Mouse (Mus musculus) megakaryocyte-erythroid progenitor cell, adult 5-6 weeks (primary cell): ENCODE data around the gene Hsd17b11. TPM values are rescaled to one million over a fixed set of nuclear protein-coding genes. Genes with fewer than 3 reads are reported as not detected.
A peak's percentile ranks its signal among the peaks of the same experiment; 100 is the strongest.
"Not testable (repeated sequence)": the region's sequence is repeated elsewhere in the genome, so short reads cannot be mapped to it uniquely, and the experiment has no call there.

Source experiments
- ATAC-seq: replicated peaks from 2 replicates; pipeline ENCODE4 v1.8.0; 2016; ENCODE audit warnings: mild to moderate bottlenecking, inconsistent platforms; ENCODE audit not compliant: severe bottlenecking, poor library complexity, low FRiP score, low TSS enrichment
- total RNA-seq, 2 experiments: library from RNA; stranded (forward) in 1 of 2; stranded (reverse) in 1 of 2; fragments of 200-1000, 215-1000 nt in 1 of 2; fragments of >200 nt in 1 of 2; fragmentation: Nextera tagmentation in 1 of 2; gene quantifications; 2 replicates each; pipeline ENCODE4 v1.2.3; 2014 to 2017

Hsd17b11 gene
- total RNA-seq, 2 experiments from 2014 or later: 4.9 to 10.9 TPM

GRCm38 (mm10) chr5:103998739-103999138, 23.0 kb downstream of the Hsd17b11 start:
- peak; percentile 46 for ATAC-seq

GRCm38 (mm10) chr5:103995181-103995580, 26.5 kb downstream of the Hsd17b11 start:
- ATAC-seq: peak; percentile 42

GRCm38 (mm10) chr5:103994669-103995068, 27.1 kb downstream of the Hsd17b11 start:
- ATAC-seq: peak; percentile 79

GRCm38 (mm10) chr5:103993601-103994000, 28.1 kb downstream of the Hsd17b11 start:
- peak; percentile 85 for ATAC-seq

GRCm38 (mm10) chr5:103992831-103993230, 28.9 kb downstream of the Hsd17b11 start:
- no peak for ATAC-seq

GRCm38 (mm10) chr5:103980705-103981560, 40.8 kb downstream of the Hsd17b11 start:
- ATAC-seq: no peak

- ATAC-seq: no peak
Observed at GRCm38 (mm10) chr5:103977907-103978570, 43.7 kb downstream of the Hsd17b11 start.

- ATAC-seq: no peak
Observed at GRCm38 (mm10) chr5:103977297-103977696, 44.4 kb downstream of the Hsd17b11 start, which contains the start of gene Hsd17b13. TSS of gene Hsd17b13 (minus strand) at chr5:103977410.

GRCm38 (mm10) chr5:103975736-103976135, 46.0 kb downstream of the Hsd17b11 start:
- ATAC-seq: 0 out of 2 replicates have a peak, but pooled peaks have one; percentile 44

- ATAC-seq: peak; percentile 44; the same call in 1 of the 2 replicates
Observed at GRCm38 (mm10) chr5:103972801-103973200, 48.9 kb downstream of the Hsd17b11 start.

GRCm38 (mm10) chr5:103972379-103972778, 49.3 kb downstream of the Hsd17b11 start:
- no peak for ATAC-seq

GRCm38 (mm10) chr5:103971051-103971450, 50.7 kb downstream of the Hsd17b11 start:
- no peak for ATAC-seq

GRCm38 (mm10) chr5:103962935-103963429, 58.7 kb downstream of the Hsd17b11 start:
- ATAC-seq: no peak

GRCm38 (mm10) chr5:103954638-103955037, 67.1 kb downstream of the Hsd17b11 start:
- no peak for ATAC-seq

- no peak for ATAC-seq
Observed at GRCm38 (mm10) chr5:103953135-103954083, 68.3 kb downstream of the Hsd17b11 start.

GRCm38 (mm10) chr5:103950138-103950537, 71.6 kb downstream of the Hsd17b11 start:
- not testable (repeated sequence) for ATAC-seq

GRCm38 (mm10) chr5:103943183-103943582, 78.5 kb downstream of the Hsd17b11 start:
- ATAC-seq: no peak

- no peak for ATAC-seq
Observed at GRCm38 (mm10) chr5:103939856-103940255, 81.9 kb downstream of the Hsd17b11 start.
